Mouse (Mus musculus) adrenal gland, postnatal 36 days (tissue): ENCODE data around the gene Mr1. TPM values are rescaled to one million over a fixed set of nuclear protein-coding genes. Genes with fewer than 3 reads are reported as not detected.

ENCODE experiments used
- DNase-seq, 2 experiments: peaks; one replicate each; pipeline ENCODE4 v3.0.0; 2021; ENCODE audit warnings: mixed read lengths in 1 of 2
- total RNA-seq, 2 experiments: library from RNA; stranded (reverse); gene quantifications; 2 replicates each; pipeline ENCODE4 v1.2.3; 2021

The Mr1 gene
- total RNA-seq, 2 experiments from 2014 or later, result 20.2 to 27.0 TPM

- DNase-seq, result no peak
Observed at GRCm38 (mm10) chr1:155093971-155094707, 52.5 kb downstream of the Mr1 start.

GRCm38 (mm10) chr1:155093145-155093791 lies 53.3 kb downstream of the Mr1 start:
- DNase-seq, result peak in 1 of 2 experiments; percentile 52

- DNase-seq, result peak; percentile 40 to 60
Observed at GRCm38 (mm10) chr1:155091842-155092800, 54.5 kb downstream of the Mr1 start.

GRCm38 (mm10) chr1:155091374-155091841 lies 55.2 kb downstream of the Mr1 start:
- no peak for DNase-seq

- no peak for DNase-seq
Observed at GRCm38 (mm10) chr1:155090736-155091135, 55.9 kb downstream of the Mr1 start.

- DNase-seq, result no peak
Observed at GRCm38 (mm10) chr1:155090327-155090726, 56.3 kb downstream of the Mr1 start.

GRCm38 (mm10) chr1:155088847-155089603 lies 57.6 kb downstream of the Mr1 start:
- no peak for DNase-seq

GRCm38 (mm10) chr1:155088046-155088445 lies 58.6 kb downstream of the Mr1 start:
- DNase-seq, result no peak

- DNase-seq, result no peak
Observed at GRCm38 (mm10) chr1:155086893-155087292, 59.7 kb downstream of the Mr1 start.

- DNase-seq, result no peak
Observed at GRCm38 (mm10) chr1:155086416-155086815, 60.2 kb downstream of the Mr1 start.

- no peak for DNase-seq
Observed at GRCm38 (mm10) chr1:155084839-155085238, 61.8 kb downstream of the Mr1 start.

GRCm38 (mm10) chr1:155083271-155084265 lies 63.0 kb downstream of the Mr1 start:
- peak; percentile 96 to 97 for DNase-seq

- DNase-seq, result peak; percentile 47 to 66
Observed at GRCm38 (mm10) chr1:155082965-155083268, 63.7 kb downstream of the Mr1 start.

GRCm38 (mm10) chr1:155082158-155082964 lies 64.3 kb downstream of the Mr1 start:
- DNase-seq, result peak in 1 of 2 experiments; percentile 49

- no peak for DNase-seq
Observed at GRCm38 (mm10) chr1:155077675-155078074, 68.9 kb downstream of the Mr1 start.
